Mouse (Mus musculus) heart, embryonic 15.5 days (tissue): ENCODE measurements around the gene Gm17019. TPM values are rescaled to one million over a fixed set of nuclear protein-coding genes. Genes with fewer than 3 reads are reported as not detected.
"Not testable (repeated sequence)": the region's sequence is repeated elsewhere in the genome, so short reads cannot be mapped to it uniquely, and the experiment has no call there.

Experiments used
- ATAC-seq: fragments of 200-750 bp; cut with Nextera tagmentation; replicated peaks from 2 replicates; pipeline ENCODE4 v1.8.0; 2017; ENCODE audit warnings: low read depth, moderate TSS enrichment; ENCODE audit not compliant: insufficient number of reproducible peaks, insufficient read depth, low FRiP score
- H3K27ac ChIP-seq: fragments of 300-500 bp; sonication (generic); 2 replicates; pipeline ENCODE4 v1.5.1; 2015; ENCODE audit warnings: mild to moderate bottlenecking, inconsistent platforms
- H3K27me3 ChIP-seq: fragments of 300-500 bp; sonication (generic); 2 replicates; pipeline ENCODE4 v1.6.1; 2015; ENCODE audit warnings: inconsistent platforms
- H3K36me3 ChIP-seq: fragments of 300-500 bp; sonication (generic); 2 replicates; pipeline ENCODE4 v1.6.1; 2015; ENCODE audit warnings: mild to moderate bottlenecking, inconsistent platforms
- H3K4me1 ChIP-seq: fragments of 300-500 bp; sonication (generic); replicated peaks from 2 replicates; pipeline ENCODE4 v1.6.1; 2015; ENCODE audit warnings: inconsistent platforms
- H3K4me2 ChIP-seq: fragments of 300-500 bp; sonication (generic); 2 replicates; pipeline ENCODE4 v1.6.1; 2015; ENCODE audit warnings: inconsistent platforms, mild to moderate bottlenecking, moderate library complexity
- H3K4me3 ChIP-seq: fragments of 300-500 bp; sonication (generic); 2 replicates; pipeline ENCODE4 v1.5.1; 2015; ENCODE audit warnings: mild to moderate bottlenecking, inconsistent platforms
- H3K9ac ChIP-seq: fragments of 300-500 bp; sonication (generic); 2 replicates; pipeline ENCODE4 v1.6.1; 2015; ENCODE audit warnings: mild to moderate bottlenecking, inconsistent platforms
- H3K9me3 ChIP-seq: fragments of 300-500 bp; sonication (generic); replicated peaks from 2 replicates; pipeline ENCODE4 v1.6.1; 2016; ENCODE audit warnings: inconsistent platforms
- WGBS: fragments of 180-500 bp; shearing (Covaris S2); methylation state at CpG from one replicate; pipeline ENCODE4 v1.1.7; 2015; ENCODE audit warnings: mixed read lengths; 5-methylcytosine and 5-hydroxymethylcytosine counted together
- polyA plus RNA-seq: library from polyadenylated mRNA; unstranded; fragments of >200 nt; fragmentation: Nextera tagmentation; extraction: Ambion mirVana; gene quantifications from 2 replicates; pipeline ENCODE4 v1.2.1, GENCODE M21; 2015

The Gm17019 gene
- polyA plus RNA-seq, 1 experiment from 2014 or later = 0.19 TPM

DNA sequence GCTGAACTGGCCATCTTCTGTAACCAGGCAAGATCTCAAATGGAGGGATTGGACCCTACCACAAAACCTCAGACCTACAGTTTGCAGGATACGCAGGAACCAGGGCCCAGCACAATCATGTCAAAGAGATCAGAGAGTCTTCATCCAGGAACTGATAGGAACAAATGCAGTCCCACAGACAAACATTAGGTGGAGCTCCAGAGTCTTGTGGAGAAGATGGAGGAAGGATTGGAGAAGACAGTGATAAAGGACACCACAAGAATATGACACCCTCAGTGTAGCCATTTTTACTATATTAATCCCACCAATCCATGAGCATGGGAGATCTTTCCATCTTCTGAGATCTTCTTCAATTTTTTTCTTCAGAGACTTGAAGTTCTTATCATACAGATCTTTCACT lies 8.5 kb downstream of the Gm17019 start:
- not testable (repeated sequence) for H3K4me2 ChIP-seq, H3K36me3 ChIP-seq, H3K4me1 ChIP-seq, ATAC-seq, H3K4me3 ChIP-seq, H3K9ac ChIP-seq, H3K27me3 ChIP-seq, H3K27ac ChIP-seq
- peaks cover 10% of the 10 kb centered on the region for H3K9me3 ChIP-seq
- WGBS = 83% methylated on average over 1 of the region's 1 CpGs

DNA sequence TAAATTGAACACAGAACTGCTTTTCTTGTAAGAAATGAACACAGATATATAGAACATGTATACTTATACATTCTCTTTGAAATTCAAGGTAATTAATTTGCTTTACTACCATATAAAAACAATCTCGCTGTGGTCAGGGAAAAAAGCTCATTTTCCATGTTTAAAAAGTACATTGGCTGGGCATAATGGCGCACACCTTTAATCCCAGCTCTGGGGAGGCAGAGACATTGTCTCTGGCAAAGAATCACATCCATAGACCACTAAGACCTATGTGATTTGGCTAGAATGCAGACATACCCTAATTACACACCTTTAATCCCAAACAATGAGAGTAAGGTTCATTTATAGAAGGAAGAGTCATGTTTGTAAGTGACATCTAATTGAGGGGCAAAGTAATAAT lies 12.7 kb downstream of the Gm17019 start:
- not testable (repeated sequence) for H3K4me2 ChIP-seq, H3K4me3 ChIP-seq, H3K36me3 ChIP-seq, H3K9ac ChIP-seq, ATAC-seq, H3K27ac ChIP-seq, H3K27me3 ChIP-seq, H3K4me1 ChIP-seq
- H3K9me3 ChIP-seq = peaks cover 10% of the 10 kb centered on the region
- WGBS = 61% methylated on average over 2 of the region's 2 CpGs

DNA sequence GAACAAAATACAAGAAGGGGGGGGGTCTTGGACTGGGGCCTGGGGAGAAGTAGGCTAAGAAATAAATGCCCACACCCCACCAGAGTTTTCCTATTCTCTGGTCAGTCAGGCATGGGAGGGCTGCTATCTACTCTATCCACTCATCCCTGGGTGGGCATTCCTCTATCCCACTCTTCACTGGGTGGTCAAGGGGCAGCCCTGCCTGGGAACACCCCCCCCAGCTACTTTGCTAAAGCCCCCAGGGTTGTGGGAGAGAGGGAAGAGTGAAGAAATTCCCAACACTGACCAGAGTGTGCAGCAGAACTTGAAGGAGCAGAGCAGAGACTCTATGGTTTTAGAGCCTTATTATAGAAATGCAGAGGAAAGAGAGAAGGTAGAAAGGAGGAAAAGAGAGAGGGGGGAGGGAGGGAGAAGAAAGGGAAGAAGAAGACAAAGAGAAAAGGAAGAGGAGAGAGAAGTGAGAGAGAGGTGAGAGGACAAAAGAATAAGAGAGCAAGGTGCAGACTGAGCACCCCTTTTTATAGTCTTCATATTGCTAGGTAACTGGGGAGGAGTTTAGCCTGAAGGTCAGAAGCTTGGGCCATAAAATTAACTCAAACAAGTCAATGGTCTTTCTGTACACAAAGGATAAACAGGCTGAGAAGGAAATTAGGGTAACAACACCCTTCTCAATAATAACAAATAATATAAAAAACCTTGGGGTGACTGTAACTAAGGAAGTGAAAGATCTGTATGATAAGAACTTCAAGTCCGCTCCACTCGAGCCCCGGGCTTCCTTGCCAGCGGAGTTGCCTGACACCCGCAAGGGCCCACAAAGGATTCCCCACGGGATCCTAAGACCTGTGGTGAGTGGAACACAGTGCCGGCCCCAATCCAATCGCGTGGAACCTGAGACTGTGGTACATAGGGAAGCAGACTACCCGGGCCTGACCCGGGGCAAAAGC lies 21.9 kb downstream of the Gm17019 start:
- not testable (repeated sequence) for H3K27ac ChIP-seq, H3K27me3 ChIP-seq, H3K36me3 ChIP-seq, H3K4me3 ChIP-seq, H3K9ac ChIP-seq, H3K4me2 ChIP-seq, H3K4me1 ChIP-seq
- WGBS = 78% methylated on average over 11 of the region's 11 CpGs
- peak; percentile 50 for ATAC-seq
- peaks cover 14% of the 10 kb centered on the region for H3K9me3 ChIP-seq

DNA sequence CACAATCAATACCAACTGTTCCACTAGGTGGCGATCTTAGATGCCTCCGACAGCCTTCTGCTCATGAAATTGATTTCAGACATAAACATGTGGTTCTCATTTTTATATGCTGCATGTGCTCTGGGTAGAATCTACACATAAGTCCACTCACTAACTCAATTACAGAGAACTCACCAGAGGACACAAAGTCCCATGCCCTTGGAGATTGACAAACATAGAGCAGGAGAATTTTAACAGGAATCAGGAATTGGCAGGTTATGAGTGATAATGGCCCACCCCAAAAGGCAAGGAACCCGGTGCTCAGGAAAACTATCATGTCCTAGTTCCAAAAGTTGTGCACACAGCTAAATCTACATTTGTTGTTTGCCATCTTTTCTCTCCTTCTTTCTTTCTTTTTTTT lies 25.9 kb downstream of the Gm17019 start:
- not testable (repeated sequence) for H3K4me3 ChIP-seq, H3K4me1 ChIP-seq, H3K9ac ChIP-seq, H3K27me3 ChIP-seq, H3K36me3 ChIP-seq, ATAC-seq, H3K27ac ChIP-seq, H3K4me2 ChIP-seq
- WGBS = 48% methylated on average over 3 of the region's 3 CpGs
- H3K9me3 ChIP-seq = peaks cover 21% of the 10 kb centered on the region

DNA sequence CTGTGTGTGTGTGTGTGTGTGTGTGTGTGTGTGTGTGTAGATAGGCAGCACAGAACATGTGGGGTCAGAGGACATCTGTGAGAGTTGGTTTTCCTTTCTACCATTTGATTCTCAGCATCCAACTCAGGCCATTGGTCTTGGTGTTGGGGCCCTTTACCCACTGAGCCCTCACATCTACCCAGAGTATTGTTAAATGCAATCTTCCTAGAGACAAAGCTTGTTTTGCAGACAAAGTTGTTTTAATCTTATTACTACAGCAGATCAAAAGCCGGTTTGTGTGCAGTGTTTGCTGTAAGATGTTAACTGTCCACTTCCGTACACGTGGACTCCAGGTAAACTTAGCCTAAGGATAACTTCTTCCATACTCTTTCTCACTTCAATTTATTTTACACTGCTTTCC lies 26.5 kb downstream of the Gm17019 start:
- ATAC-seq, H3K4me1 ChIP-seq, H3K9ac ChIP-seq, H3K4me3 ChIP-seq, H3K36me3 ChIP-seq, H3K27me3 ChIP-seq, H3K27ac ChIP-seq, H3K4me2 ChIP-seq: not testable (repeated sequence)
- 60% methylated on average over 3 of the region's 3 CpGs for WGBS
- peaks cover 17% of the 10 kb centered on the region for H3K9me3 ChIP-seq

DNA sequence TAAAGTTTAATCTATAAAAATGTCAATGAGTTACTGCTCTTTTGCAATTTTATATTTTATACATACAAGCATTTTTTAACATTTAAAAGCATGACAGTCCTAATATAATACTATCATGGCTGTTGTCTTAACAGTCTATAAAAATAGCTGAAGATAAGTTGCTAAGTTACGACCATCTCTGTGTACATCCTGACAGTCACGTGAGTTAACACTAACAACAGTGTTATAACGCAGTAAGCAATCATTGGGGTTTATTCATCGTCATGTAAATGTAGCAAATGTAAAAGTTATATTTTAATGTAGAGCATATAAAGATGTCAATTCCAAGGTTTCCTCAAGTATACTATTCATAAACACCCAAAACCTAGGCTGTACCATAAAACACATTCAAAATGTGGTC lies 27.2 kb downstream of the Gm17019 start:
- not testable (repeated sequence) for H3K27me3 ChIP-seq, H3K4me1 ChIP-seq, H3K36me3 ChIP-seq, H3K4me2 ChIP-seq, H3K9ac ChIP-seq, H3K27ac ChIP-seq, H3K4me3 ChIP-seq
- ATAC-seq = 0 out of 2 replicates have a peak, but pooled peaks have one; percentile 27
- H3K9me3 ChIP-seq = peaks cover 16% of the 10 kb centered on the region
- WGBS = 47% methylated on average over 3 of the region's 4 CpGs

DNA sequence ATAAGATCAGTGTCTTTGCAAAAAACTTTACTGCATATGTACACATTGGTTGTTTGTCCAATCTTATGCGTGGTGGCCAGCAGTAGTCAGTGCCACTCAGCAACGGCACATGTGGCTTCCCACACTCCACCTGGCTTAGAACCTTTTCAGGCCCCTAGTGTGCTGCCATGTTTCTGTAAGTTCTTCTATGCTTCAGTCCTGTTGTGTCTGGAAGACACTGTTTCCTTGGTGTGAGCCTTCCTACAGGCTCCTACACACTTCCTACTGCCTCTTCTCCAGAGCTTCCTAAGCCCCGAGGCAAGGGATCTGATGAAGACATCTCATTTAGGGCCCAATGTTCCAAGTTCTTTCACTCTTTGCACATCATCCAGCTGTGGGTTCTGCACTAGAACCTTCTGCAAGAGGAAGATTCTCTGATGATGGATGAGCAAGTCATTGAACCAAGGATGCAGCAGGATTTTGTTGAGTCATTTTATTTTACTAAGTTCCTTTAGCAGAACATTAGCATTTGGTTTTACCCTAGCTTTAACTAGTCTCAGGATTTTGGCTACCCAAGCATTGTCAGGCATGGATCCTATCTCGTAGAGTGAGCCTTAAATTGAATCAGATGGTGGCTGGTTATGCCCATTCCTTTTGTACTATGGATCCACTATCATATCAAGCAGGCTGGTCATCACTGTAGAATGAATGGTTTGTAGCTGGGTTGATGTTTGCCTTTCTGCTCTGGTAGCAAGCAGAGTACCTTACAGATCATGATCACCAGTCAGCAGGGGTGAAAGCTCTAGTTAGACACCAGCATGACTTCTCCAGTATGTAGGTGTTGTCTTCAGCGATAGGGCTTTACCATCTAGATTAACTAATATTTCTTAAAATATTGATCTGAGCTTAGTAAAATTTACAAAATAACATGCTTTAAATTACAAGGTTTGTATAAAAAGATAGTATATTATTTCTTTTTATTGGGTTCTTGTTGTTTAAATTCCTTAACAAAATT lies 27.9 kb downstream of the Gm17019 start:
- H3K4me2 ChIP-seq, H3K9ac ChIP-seq, H3K27me3 ChIP-seq, H3K27ac ChIP-seq, H3K4me3 ChIP-seq, H3K36me3 ChIP-seq, H3K4me1 ChIP-seq: not testable (repeated sequence)
- peak; percentile 81 for ATAC-seq
- 68% methylated on average over 5 of the region's 5 CpGs for WGBS
- peaks cover 16% of the 10 kb centered on the region for H3K9me3 ChIP-seq

DNA sequence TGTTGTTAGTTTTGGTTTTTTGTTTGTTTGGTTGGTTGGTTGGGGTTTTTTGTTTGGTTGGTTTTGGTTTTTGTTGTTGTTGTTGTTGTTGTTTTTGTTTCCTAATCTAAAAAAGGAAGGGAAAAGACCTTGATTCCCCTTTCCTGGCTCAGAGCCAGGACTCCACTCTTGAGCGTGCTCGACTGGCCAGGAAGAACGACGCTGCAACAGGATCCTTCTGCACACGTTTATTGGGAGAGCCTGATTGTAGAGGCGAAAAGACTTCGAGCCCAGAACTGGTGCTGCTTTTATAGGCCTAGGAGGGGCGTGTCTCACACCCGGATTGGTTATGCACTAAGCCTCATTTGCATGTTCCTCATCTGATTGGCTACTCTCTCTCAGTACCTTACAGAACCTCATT lies 34.7 kb downstream of the Gm17019 start:
- not testable (repeated sequence) for H3K36me3 ChIP-seq, H3K27ac ChIP-seq, H3K9me3 ChIP-seq, H3K4me1 ChIP-seq, ATAC-seq, H3K9ac ChIP-seq, H3K27me3 ChIP-seq, H3K4me3 ChIP-seq, H3K4me2 ChIP-seq
- 72% methylated on average over 9 of the region's 9 CpGs for WGBS

DNA sequence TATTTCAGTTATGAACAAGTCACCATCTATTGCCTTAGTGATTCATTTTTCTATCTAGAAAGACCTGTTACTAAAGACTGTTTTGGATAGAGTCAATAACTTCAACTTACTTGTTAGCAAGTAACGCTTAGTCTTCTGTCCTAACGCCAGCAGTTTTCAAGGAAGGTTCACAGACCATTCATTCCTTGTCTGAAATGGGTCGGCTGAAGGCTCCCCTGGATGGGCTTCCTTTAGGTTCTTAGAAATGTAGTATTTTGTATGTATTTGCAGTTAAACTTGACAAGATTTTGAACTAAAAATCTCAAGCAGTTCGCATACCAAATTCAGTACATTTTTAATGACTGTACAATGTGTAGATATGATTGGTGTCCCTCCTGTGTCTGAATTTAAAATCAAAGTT lies 35.2 kb downstream of the Gm17019 start:
- peak; percentile 18; the same call in 1 of the 2 replicates for ATAC-seq
- H3K27me3 ChIP-seq, H3K4me2 ChIP-seq, H3K9me3 ChIP-seq, H3K4me1 ChIP-seq, H3K9ac ChIP-seq, H3K36me3 ChIP-seq, H3K27ac ChIP-seq, H3K4me3 ChIP-seq: not testable (repeated sequence)
- 77% methylated on average over 4 of the region's 4 CpGs for WGBS

DNA sequence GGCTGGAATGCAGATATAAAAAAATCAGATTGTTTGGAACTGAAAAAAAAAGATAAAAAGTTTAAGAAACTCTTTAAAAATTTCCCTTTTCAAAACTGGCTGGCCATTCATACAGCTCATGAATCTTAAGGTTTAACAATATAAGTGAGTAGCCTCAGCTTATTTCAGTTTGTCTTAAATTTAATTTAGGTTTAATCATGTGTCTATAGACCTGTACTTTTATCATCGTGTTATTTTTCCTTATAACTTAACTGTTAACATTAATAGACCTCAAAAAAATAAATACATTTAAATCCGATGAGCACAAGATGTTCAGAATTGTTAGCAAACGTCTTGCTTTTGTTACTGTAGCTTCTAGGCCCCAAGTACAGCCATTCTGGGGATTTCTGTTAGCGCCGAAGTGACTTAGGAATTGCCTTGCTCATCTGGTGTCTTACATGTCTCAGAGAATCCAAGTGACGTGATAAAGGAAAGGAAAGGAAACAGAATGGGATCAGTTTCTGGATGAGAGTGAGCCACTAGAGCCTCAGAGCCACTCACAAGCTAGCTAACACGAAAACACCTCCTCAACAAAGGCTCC lies 36.0 kb downstream of the Gm17019 start:
- peak; percentile 39; the same call in 1 of the 2 replicates for ATAC-seq
- not testable (repeated sequence) for H3K36me3 ChIP-seq, H3K9ac ChIP-seq, H3K27me3 ChIP-seq, H3K4me1 ChIP-seq, H3K4me2 ChIP-seq, H3K4me3 ChIP-seq, H3K27ac ChIP-seq, H3K9me3 ChIP-seq
- 57% methylated on average over 7 of the region's 7 CpGs for WGBS

DNA sequence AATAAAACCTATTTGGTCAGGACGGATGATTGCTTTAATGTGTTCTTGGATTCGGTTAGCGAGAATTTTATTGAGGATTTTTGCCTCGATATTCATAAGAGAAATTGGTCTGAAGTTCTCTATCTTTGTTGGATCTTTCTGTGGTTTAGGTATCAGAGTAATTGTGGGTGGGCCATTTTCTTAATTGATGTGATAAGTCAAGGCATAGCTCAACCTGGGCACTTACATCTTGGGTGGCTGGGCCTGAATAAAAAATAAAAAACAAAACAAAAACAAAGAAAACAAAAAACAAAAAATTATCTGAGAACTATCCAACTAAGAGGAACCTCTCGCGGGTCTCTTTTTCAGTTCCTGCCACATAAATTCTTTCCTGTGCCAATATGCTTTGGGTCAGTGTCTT lies 38.7 kb downstream of the Gm17019 start:
- not testable (repeated sequence) for H3K9ac ChIP-seq, H3K4me1 ChIP-seq, H3K4me2 ChIP-seq, H3K27me3 ChIP-seq, H3K36me3 ChIP-seq, H3K27ac ChIP-seq, H3K9me3 ChIP-seq, H3K4me3 ChIP-seq
- peak; percentile 71; the same call in 1 of the 2 replicates for ATAC-seq
- 80% methylated on average over 6 of the region's 6 CpGs for WGBS
